In the genomic region with DNA sequence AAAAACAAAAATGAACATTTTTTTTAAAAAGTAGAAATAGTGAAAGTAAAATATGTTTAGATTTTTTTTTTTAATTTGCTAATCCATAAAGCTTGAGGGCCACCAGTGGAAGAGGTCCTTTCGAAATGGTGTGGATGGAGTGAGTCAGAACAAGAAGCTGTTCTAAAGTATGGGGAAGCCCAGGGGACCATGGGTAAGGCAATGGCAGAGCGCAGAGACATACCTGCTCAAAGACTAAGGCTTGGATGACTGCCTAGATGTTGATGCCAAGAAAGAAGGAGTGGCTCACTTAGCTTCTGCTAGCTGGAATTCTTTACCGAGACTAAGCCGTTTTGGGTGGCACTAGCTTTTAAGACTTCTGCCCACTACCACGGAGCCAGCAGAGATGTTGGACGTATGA, we compare ENCODE assay signal across 25 mouse cellular contexts. TPM values are rescaled to one million over a fixed set of nuclear protein-coding genes. Genes with fewer than 3 reads are reported as not detected.
DNase-seq lines count a peak whose midpoint lies in the region; ATAC-seq and TF ChIP-seq lines count a peak whose summit lies in the region.
"Had no signal": no experiment of that assay in that cellular context is flagged by ENCODE, and none has a peak within 500 bp of the region (broad histone marks: within the 10 kb centered on the region; RNA-seq: fewer than 3 reads in every experiment).

No protein-coding gene starts in this region.

- no peaks in the 10 kb centered on the region for H3K36me3 ChIP-seq in hindbrain, postnatal 0 days (ENCODE audit: insufficient read depth, low read length)
- H3K36me3 ChIP-seq in hindbrain, embryonic 10.5 days: no peaks in the 10 kb centered on the region
- H3K36me3 ChIP-seq: embryonic facial prominence, embryonic 15.5 days; hindbrain, embryonic 13.5 days had no signal

- H3K4me2 ChIP-seq in hindbrain, postnatal 0 days (ENCODE audit: low read depth, low read length): no peak overlapping the region
- H3K4me2 ChIP-seq: embryonic facial prominence, embryonic 15.5 days; heart, embryonic 11.5 days; hindbrain, embryonic 13.5 days had no signal

- DNase-seq in hindbrain, postnatal 0 days (ENCODE audit: low spot score): peak; percentile 0
- no peak for DNase-seq in hindbrain, embryonic 10.5 days (ENCODE audit: low spot score)
- DNase-seq in lung, postnatal 36 days: peak; percentile 26
- DNase-seq in lung, postnatal 14 days: no peak
- DNase-seq in NIH3T3 (ENCODE audit: low read depth): peak; percentile 65
- DNase-seq in retina, postnatal 1 day: no peak
- DNase-seq: adrenal gland, adult 8-10 months; adrenal gland, postnatal 25 days; cerebellum, adult 11-12 months; cerebellum, adult 8-10 months; cerebellum, postnatal 10 days; cerebellum, postnatal 36 days; embryo, embryonic 11 days; forebrain, postnatal 0 days; gastrocnemius, adult 2 months; gastrocnemius, postnatal 14 days; heart, adult 11 months had no signal

- H3K4me1 ChIP-seq in hindbrain, postnatal 0 days (ENCODE audit: insufficient read depth, low read length): no peaks in the 10 kb centered on the region
- H3K4me1 ChIP-seq in hindbrain, embryonic 10.5 days (replicated peaks): peaks cover 15% of the 10 kb centered on the region

- TF ChIP-seq CTCF in hindbrain, postnatal 0 days (IDR thresholded peaks at IDR 0.05; ENCODE audit: low read depth): no peak

- no peaks in the 10 kb centered on the region for H3K9me3 ChIP-seq in hindbrain, postnatal 0 days (ENCODE audit: low read length)
- H3K9me3 ChIP-seq in hindbrain, embryonic 10.5 days: no peaks in the 10 kb centered on the region
- H3K9me3 ChIP-seq: embryonic facial prominence, embryonic 15.5 days; hindbrain, embryonic 13.5 days had no signal

- no peaks in the 10 kb centered on the region for H3K27me3 ChIP-seq in hindbrain, postnatal 0 days (ENCODE audit: insufficient read depth, low read length)
- H3K27me3 ChIP-seq in hindbrain, embryonic 10.5 days (ENCODE audit: insufficient read depth, poor library complexity, severe bottlenecking): no peaks in the 10 kb centered on the region
- H3K27me3 ChIP-seq: embryonic facial prominence, embryonic 15.5 days; hindbrain, embryonic 13.5 days had no signal

- H3K9ac ChIP-seq in hindbrain, postnatal 0 days (replicated peaks; ENCODE audit: low read length): no peak overlapping the region
- H3K9ac ChIP-seq: embryonic facial prominence, embryonic 15.5 days; forebrain, postnatal 0 days; hindbrain, embryonic 13.5 days had no signal

- no peak overlapping the region for H3K27ac ChIP-seq in hindbrain, postnatal 0 days
- H3K27ac ChIP-seq in hindbrain, embryonic 10.5 days: no peak overlapping the region
- H3K27ac ChIP-seq: embryonic facial prominence, embryonic 15.5 days; gastrocnemius, adult 2 months; hindbrain, embryonic 13.5 days had no signal

- WGBS in hindbrain, postnatal 0 days: 86% methylated on average over 6 of the region's 6 CpGs
- 92% methylated on average over 6 of the region's 6 CpGs for WGBS in hindbrain, embryonic 10.5 days

- H3K4me3 ChIP-seq in hindbrain, postnatal 0 days (ENCODE audit: low read length): no peak overlapping the region
- H3K4me3 ChIP-seq in hindbrain, embryonic 10.5 days: no peak overlapping the region
- H3K4me3 ChIP-seq: embryonic facial prominence, embryonic 15.5 days; gastrocnemius, adult 2 months; hindbrain, embryonic 13.5 days had no signal

- ATAC-seq in hindbrain, postnatal 0 days: no peak
- ATAC-seq: activated CD4-positive, CD25-positive, alpha-beta regulatory T cell, adult 4 months; forebrain, embryonic 14.5 days; forebrain, postnatal 0 days; hindbrain, embryonic 16.5 days; inflammation-experienced regulatory T-cells, adult 6 months; intestine, embryonic 16.5 days had no signal

RNA-seq across cellular contexts. Expression of gene Gtf3c6, which starts 4.3 kb away (rescaled TPM):
- 24.6 and 26.8 TPM in 2 replicates for total RNA-seq in hindbrain, postnatal 0 days (2014; rRNA removed)
- 59.4 and 64.6 TPM in 2 replicates for polyA plus RNA-seq in hindbrain, postnatal 0 days (2015; fragmentation: Nextera tagmentation; extraction: Ambion mirVana)
- 140 and 144 TPM in 2 replicates for polyA plus RNA-seq in hindbrain, embryonic 10.5 days (2016; fragmentation: Nextera tagmentation; extraction: Ambion mirVana)

RNA-seq across cellular contexts. Expression of gene Rpf2, which starts 15.4 kb away (rescaled TPM):
- total RNA-seq in hindbrain, postnatal 0 days (2014; rRNA removed): 15.9 and 21.4 TPM in 2 replicates
- polyA plus RNA-seq in hindbrain, postnatal 0 days (2015; fragmentation: Nextera tagmentation; extraction: Ambion mirVana): 51.9 and 52.1 TPM in 2 replicates
- polyA plus RNA-seq in hindbrain, embryonic 10.5 days (2016; fragmentation: Nextera tagmentation; extraction: Ambion mirVana): 74.8 and 91.8 TPM in 2 replicates

RNA-seq across cellular contexts. Expression of gene Amd1, which starts 39.8 kb away (rescaled TPM):
- 47.6 and 57.5 TPM in 2 replicates for total RNA-seq in hindbrain, postnatal 0 days (2014; rRNA removed)
- polyA plus RNA-seq in hindbrain, postnatal 0 days (2015; fragmentation: Nextera tagmentation; extraction: Ambion mirVana): 30.6 and 35.1 TPM in 2 replicates
- polyA plus RNA-seq in hindbrain, embryonic 10.5 days (2016; fragmentation: Nextera tagmentation; extraction: Ambion mirVana): 59.0 and 74.9 TPM in 2 replicates

Comparison
In these comparisons a context has a peak if more than half of its experiments do, and no peak if none do; other contexts are left out.
1. DNase-seq: peak in hindbrain, postnatal 0 days (single experiment), lung, postnatal 36 days (single experiment) and NIH3T3 (single experiment); none in hindbrain, embryonic 10.5 days (single experiment), lung, postnatal 14 days (single experiment) and retina, postnatal 1 day (single experiment).